Mouse (Mus musculus) kidney, adult 2 months (tissue): ENCODE measurements around the gene Carns1.

ENCODE experiments used
- CTCF ChIP-seq: fragments of 200-500 bp; conservative IDR thresholded peaks from 2 replicates; pipeline ENCODE4 v1.5.1; 2011; ENCODE audit warnings: low read depth, mild to moderate bottlenecking, control low read depth, low read length, moderate library complexity, mixed read lengths; ENCODE audit not compliant: insufficient read depth, insufficient read length
- POLR2A ChIP-seq: fragments of 200-500 bp; IDR thresholded peaks from one replicate; pipeline ENCODE4 v1.6.1; 2011; ENCODE audit warnings: low read depth, low read length, control low read depth

- TF ChIP-seq CTCF (no peak), POLR2A (no peak)
Observed at GRCm38 (mm10) chr19:4204889-4205288, 29.6 kb upstream of the Carns1 start.
